Mouse (Mus musculus): ENCODE measurements at regions not wholly inside any gene's neighbourhood (a gene's known extent, or its start where the extent isn't known, plus 50 kb on each side); places are given as distances from the start of the nearest gene placed in this dataset.

DNA sequence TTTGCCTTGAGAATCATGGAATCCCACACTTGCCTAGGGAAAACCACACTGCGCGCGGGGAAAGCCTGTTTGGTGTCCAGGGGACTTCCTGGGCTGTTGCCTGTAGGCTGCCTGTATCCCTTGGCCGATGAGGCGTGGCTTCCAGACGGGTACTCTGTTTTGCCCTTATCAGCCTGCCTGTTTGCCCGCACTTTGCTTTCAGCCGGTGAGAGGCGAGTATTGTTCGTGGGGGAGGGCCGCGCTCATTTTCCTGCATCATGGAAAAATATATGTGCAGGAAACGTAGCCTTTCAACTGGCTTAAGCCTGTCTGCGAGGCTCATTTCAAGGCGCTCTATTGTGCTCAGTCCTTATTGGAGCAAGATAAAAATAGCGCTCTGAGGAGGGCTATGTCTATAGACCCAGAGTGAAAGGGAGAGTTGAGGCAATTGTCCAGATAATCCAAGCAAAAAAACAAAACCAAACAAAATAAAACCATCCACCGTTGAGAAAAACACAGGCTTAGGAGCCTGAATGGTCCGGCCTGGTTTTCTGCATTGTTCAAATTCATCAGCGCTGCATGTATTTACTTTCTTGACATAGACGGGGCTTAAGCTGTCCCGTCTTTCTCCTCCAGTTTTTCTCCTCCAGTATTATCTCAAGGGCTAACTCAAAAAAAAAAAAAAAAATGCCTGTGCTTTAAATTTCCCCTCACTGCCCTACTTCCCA lies 67.9 kb downstream of the Klf5 start:
- no peak for DNase-seq (ENCODE audit: low read depth, low spot score)

DNA sequence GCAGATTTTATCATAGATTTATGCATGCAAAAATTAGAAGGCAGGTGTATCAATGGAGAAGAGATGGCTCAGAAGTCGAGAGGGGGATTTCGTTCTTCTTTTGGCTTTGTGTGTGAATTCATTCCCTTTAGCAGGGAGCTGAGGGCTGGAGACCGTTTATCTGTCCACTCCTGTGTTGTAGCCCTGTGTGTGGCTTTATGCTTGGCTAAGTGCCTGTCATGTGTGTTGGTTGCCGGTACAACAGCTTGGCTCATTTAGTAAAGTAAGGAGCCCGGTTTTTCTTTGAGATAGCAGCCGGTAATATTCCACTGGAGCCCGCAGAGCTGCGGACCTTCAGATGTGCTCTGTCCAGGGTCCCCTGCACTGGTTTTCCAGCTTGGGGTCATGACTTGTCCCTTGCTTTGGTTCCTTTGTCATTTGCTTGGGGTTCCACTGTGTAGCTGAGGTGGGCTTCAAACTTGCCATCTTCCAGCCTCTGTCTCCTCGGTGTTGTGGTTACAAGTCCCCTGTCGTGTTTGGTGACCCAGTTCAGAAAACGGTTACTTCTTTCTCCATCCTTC lies 68.6 kb downstream of the Klf5 start:
- DNase-seq (ENCODE audit: low read depth, low spot score): no peak

DNA sequence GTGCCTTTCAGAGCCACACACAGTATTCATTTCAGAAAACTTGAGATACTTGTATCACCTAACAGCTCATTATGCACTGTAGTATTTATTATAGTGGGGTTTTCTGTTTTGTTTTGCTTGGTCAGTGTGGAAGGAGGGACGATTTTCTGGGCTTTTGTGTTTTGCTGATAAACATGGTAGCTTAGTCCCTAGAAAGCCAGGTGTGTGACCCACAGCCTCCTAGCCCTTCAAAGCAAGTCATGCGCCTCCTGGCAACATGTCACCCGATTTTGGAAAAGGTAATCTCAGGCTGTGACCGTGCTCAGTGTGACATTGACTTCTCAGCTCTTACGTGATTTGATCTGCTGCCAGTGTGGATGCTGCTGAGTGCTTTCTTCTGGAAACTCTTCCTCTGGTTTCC lies 70.9 kb downstream of the Klf5 start:
- no peak for DNase-seq (ENCODE audit: low read depth, low spot score)

GRCm38 (mm10) chr14:99373682-99374081 lies 75.2 kb downstream of the Klf5 start:
- DNase-seq (ENCODE audit: low read depth, low spot score): no peak

DNA sequence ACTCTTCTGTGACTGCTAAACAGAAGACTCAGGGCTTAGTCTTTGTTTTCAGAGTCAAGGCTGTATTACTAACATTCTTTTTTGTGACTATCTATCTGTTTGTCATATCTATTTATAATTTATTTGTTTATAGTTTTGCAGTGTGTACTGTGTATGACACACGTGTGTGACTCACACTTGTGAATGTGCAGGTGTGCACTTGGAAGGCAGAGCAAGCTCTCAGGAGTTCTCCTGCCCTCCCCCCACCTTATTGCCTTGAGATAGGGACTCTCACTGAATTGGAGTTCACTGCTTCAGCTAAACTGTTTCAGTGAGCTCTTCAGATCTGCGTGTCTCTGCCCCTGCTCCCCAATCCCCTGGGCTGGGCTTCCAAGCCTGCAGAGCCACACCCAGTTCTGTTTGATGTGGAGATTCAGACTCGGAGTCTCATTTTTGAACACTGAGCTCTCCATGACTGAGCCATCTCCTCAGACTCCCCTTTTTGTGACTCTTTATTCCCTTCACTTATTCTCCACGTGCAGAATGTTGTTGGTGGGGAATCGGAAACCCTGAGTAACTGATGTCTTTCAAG lies 76.6 kb downstream of the Klf5 start:
- DNase-seq (ENCODE audit: low read depth, low spot score): no peak

GRCm38 (mm10) chr14:99376652-99377502 lies 78.4 kb downstream of the Klf5 start:
- DNase-seq (ENCODE audit: low read depth, low spot score): no peak

DNA sequence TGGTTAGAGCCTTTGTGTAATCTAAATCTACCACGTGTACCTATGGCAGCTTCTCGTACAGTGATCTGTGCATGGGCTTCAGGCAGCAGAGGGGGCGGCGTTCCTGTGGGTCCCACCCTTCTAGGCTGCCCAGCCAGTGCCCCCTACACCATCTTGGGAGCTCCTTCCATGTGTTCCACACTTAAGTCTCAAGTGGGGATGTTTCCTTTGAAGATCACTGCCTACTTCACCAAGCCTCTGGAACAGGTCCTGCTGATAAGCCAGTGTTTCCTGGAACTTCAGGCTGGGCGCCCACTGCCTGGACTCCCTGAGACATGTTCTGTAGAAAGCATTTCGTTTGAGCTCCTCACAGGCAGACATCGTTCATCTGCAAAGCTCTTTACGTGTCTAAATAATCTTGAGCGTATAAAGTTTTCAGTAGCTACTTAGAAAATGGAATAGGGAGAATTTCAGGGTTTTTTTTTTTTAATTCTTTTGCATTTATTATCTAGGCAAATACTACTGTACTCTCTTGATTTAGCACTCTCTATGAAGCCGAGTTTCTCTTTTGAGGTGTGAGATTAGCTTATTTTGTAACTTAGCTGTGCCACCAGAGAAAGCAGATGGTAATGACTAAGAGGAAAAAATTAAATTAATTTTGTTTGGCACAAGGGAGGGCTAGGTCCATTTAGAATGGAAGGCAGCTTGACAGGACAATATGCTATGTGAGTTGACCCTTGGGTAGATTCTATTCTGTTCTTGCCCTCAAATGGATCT lies 82.9 kb downstream of the Klf5 start:
- no peak for DNase-seq (ENCODE audit: low read depth, low spot score)

DNA sequence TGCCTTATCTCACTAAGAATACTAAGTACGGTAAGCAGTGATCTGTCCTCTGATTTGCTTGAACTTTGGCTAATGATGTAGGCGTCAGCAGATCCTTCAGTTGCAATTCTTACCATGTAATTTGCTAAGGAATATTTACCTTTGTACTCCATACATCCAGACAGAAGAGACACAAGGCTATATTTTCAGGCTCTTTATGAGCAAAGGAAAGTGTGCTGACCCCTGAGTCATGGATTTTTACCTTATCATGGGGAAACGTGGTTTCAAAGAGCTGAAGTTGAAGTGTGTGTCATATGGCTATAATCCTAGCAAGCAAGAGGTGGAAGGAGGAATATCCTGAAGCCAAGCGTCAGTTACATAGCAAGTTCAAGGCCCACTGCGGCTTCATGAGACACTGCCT lies 83.6 kb downstream of the Klf5 start:
- DNase-seq (ENCODE audit: low read depth, low spot score): no peak

DNA sequence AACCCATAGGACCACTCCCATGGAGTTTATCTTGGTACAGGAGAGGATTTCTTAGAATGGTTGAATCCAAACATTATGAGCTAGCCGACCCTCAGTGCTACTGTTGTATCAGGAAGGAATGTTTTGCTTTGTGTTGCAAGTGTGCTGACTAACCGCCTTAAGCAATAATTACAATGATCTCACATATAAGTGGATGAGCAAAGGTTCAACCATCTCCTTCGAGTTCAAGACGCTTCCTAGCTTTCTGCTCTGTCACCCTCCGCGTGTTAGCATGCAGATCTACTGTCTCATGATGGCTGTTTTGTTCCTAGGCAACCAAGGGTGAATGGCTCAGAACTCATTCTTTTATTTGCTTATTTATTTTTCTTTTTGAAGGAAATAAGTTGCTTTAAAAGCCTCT lies 84.7 kb downstream of the Klf5 start:
- DNase-seq (ENCODE audit: low read depth, low spot score): no peak

GRCm38 (mm10) chr14:99387581-99387980 lies 89.1 kb downstream of the Klf5 start:
- no peak for DNase-seq (ENCODE audit: low read depth, low spot score)

DNA sequence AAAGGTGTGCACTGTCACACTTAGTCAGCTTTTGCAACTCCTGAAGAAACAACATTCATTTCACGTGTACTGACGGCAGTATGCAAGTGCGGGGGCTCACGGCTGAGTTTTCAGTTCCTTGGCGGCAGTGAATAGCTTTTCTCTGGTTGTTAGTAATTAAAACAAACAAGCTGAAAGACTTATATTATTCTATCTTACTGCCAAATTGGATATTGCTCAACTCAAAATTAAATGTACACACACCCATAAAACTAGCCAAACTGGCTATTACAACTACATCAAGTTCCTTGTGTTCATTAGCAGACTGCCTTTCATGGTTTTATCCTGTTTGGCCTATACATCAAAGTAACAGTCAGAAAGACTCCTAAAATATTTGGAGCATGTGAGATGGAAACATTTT lies 90.8 kb downstream of the Klf5 start:
- no peak for DNase-seq (ENCODE audit: low read depth, low spot score)

GRCm38 (mm10) chr14:99391700-99392099 lies 93.2 kb downstream of the Klf5 start:
- peak; percentile 7 for DNase-seq (ENCODE audit: low read depth, low spot score)

DNA sequence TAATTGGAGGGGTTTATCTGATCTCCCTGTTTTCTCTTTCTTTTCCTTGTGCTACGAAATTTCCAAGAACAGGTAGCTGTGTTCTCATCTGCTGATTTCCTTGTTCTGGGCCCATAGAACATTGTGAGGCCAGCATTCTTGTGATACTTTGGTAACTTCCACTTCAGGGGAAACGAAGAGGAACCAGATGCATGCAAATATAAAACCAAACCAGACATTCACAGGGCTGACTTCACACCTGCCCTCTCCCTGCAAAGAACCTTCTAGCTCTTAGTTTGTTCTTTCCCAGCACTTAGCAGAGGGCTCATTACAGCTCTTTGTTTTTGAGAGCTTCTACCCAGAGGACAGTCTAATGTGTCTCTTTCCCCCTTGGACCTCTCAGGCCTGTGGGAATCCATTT lies 94.3 kb downstream of the Klf5 start:
- peak; percentile 77 for DNase-seq (ENCODE audit: low read depth, low spot score)

GRCm38 (mm10) chr14:99393611-99394010 lies 95.1 kb downstream of the Klf5 start:
- DNase-seq (ENCODE audit: low read depth, low spot score): no peak

- DNase-seq (ENCODE audit: low read depth, low spot score): no peak
These were observed 104.8 kb downstream of the Klf5 start for GRCm38 (mm10) chr14:99403155-99403726.

DNA sequence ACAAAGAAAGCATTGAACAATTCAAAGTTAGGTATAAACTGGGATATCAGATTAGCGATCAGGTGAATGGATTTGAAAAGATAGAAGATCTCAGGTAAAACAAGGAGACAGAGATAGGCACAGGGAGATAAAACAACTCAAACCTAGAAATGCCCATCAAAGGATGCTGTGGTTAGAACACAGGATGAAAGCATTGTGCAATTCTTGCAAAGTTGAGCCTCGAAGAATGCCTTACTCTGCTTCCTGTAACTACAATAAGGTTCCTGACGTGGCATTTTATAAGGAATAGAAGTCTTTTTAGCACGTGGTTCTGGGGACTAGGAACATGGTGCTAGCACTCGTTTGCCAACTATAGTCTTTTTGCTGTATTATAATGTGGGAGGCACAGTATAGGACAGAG lies 106.7 kb downstream of the Klf5 start:
- no peak for DNase-seq (ENCODE audit: low read depth, low spot score)

GRCm38 (mm10) chr14:99411835-99412234 lies 113.3 kb downstream of the Klf5 start:
- no peak for DNase-seq (ENCODE audit: low read depth, low spot score)

DNA sequence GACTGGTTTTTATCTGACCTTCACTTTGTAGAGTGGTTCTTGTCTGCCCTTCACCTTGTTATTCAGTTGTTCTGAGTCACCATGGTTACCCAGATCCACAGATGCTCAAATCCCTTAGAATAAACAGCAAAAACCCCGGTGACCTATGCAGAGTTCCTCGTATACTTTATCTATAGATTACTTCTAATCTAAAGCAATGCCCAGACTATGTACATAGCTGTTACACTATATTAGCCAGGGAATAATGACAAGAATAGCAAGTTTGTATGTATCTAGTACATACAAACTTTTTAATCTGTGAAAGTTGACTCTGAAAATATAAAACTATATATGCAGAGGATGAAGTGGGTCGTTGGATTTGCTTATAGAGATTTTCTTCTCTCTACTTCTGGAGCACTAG lies 117.7 kb downstream of the Klf5 start:
- no peak for DNase-seq (ENCODE audit: low read depth, low spot score)

DNA sequence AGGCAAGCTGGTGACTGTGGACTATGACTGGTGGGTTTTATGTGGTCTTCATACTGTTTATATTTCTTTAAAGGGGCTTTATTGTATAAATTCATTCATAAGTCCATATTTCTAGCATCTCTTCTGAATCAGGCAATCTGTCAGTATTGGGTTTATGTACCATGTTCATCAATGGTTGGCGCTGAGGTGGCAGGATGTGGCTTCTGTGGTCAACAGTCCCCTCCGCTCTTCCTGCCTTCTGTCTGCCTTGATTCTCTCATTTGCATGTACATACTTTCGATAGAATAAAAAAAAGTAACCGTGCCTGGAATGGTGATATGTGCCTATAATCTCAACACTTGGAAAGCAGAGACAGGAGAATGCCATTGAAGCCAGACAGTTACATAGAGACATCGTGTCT lies 120.5 kb downstream of the Klf5 start:
- no peak for DNase-seq (ENCODE audit: low read depth, low spot score)

- DNase-seq (ENCODE audit: low read depth, low spot score): no peak
These were observed 124.8 kb downstream of the Klf5 start for GRCm38 (mm10) chr14:99423334-99423733.

GRCm38 (mm10) chr14:99427049-99427448 lies 128.6 kb downstream of the Klf5 start:
- no peak for DNase-seq (ENCODE audit: low read depth, low spot score)
